Mouse (Mus musculus) ovary, postnatal 10 days (tissue): ENCODE measurements around the gene Fam131c.

Experiments used
- DNase-seq: peaks from one replicate; pipeline ENCODE4 v3.0.0; 2022; ENCODE audit warnings: low spot score

The Fam131c gene

DNA sequence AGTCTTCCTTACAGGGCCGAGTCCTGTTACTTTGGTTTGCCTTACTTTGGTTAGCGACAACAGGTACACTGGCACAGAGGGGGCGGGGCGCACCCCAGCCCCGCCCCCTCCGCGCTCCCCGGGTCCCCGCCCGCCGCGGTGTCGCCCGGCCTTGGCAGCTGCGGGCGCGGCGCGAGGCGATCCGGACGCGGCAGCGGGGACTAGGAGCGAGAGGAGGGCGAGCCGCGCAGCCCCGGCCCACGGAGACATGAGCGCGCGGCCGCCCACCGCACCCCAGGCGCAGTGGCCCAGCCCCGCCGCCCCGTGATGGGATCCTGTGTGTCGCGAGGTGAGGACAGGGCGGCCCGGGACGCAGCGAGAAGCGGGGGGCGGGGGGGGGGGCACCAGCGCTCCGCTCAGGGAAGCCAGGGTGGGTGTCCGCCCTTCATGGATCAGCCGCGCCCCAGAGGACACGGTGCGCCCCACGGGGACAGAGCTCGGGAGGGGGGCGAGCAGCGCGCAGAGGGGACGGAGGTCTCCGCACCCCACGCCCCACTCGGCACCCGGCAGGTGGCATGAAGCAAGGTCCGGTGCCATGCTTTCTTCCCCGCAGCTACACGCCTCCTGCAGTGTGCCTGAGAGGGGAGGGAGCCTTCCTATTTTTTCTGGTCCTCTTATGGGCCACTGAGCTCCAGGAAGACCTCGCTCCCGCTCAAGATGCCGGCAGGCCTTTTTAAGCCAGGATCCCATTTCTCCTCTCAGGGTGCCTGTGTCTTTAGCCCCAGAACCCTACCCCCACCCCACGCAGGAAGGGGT lies at the start of gene Fam131c:
TSS of gene Fam131c (plus strand) at position 224 of the 795 bp plus-strand sequence.
- DNase-seq, result no peak

GRCm38 (mm10) chr4:141322526-141322925 lies 45.5 kb upstream of the Fam131c start:
- DNase-seq, result no peak

DNA sequence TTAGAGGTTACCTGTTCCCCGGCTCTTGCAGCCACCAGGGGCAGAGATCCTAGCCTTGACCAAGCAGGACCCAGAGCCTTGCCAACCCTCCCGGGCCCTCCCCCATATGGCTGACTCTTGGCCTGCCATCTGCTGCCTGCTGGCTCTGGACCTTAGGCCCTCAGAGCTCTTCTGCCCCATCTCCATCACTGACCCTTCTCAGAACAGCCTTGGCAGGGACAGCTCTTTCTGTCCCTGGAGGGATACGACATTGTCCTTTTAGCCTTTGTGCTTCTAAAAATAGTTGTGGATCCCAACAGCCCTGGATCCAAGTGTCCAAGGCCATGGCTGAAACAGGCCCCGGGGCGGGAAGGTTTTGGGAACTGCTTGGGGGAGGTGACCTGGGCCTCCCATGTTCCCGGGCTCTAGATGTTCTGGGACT lies 43.2 kb upstream of the Fam131c start:
- no peak for DNase-seq

GRCm38 (mm10) chr4:141325636-141326035 lies 42.4 kb upstream of the Fam131c start:
- DNase-seq, result no peak

GRCm38 (mm10) chr4:141327075-141327474 lies 40.9 kb upstream of the Fam131c start:
- no peak for DNase-seq

DNA sequence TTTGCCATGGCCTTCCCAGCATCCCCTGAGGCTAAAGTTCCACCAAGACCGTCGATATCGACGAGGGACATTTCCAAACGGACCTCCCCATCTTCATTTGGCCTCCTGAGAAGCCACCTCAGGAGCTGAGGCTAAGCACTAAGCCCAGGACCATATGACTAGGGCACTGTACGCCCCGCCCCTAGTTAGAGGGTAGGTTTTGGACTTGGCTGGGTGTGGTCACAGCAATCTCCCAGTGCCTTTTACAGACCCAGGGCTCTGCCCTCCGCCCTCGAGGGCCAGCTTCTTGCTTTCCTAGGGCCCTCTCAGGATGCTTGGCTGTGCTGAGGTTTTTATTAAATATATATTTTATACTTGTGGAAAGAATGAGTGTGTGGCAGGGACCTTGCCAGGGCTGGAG lies 39.3 kb upstream of the Fam131c start:
- DNase-seq, result no peak

GRCm38 (mm10) chr4:141329968-141330367 lies 38.1 kb upstream of the Fam131c start:
- no peak for DNase-seq

DNA sequence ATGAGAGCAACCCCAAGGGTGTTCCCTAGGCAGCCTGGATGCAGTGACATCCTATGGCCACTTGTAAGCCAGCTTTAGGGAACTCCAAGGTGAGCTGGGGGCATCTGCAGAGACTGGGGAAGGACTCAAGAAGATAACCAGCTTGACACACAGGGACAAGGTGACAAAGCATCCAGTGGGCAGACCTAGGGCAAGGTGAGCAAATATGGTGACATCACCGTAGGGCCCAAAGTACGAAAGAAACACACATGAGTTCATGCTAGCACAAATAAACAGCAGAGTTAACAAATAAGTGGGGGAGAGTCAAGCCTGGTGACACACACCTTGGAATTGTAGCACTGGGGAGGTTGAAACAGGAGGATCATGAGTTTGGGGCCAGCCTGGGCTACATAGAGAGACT lies 36.6 kb upstream of the Fam131c start:
- DNase-seq, result no peak

GRCm38 (mm10) chr4:141332258-141332657 lies 35.8 kb upstream of the Fam131c start:
- DNase-seq, result no peak

DNA sequence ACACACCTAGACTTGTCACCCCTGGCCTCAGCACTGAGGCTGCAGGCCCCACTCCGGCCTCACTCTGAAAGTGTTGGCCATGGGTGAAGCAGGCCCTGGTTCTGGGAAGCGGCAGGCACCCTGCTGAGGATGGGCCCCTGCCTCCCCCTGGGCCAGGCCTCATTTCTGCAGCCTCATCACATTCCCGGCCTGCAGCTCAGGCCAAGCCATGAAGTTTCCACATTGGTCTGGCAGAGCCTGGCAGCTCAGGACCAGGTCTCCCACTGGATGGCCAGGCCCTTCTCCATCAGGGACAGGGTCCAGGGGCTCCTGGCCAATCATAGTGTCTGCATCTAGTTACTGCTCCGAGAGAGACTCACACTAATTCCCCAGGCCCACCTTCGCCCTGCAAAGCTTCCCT lies 33.3 kb upstream of the Fam131c start:
- DNase-seq, result no peak

GRCm38 (mm10) chr4:141335263-141335796 lies 32.7 kb upstream of the Fam131c start:
- DNase-seq, result no peak

DNA sequence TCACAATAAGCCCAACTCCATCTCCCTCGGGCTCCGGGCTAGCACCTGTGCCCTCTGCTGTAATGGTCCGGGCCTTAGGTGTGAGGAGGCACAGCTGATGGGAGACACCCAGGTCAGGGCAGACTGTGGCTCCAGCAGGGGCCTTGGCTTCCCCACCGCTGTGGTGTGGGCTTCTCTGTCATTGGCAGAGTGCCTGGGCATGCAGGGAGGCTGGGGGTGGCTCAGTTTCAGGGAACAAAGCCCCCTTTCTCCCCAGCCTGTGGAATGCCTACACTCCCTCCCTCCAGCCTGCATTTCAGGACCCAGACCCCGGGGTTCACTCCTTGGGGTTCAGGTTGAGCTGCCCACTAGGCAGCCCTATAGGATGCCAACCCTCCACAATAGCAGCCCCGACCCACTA lies 31.8 kb upstream of the Fam131c start:
- DNase-seq, result no peak

- DNase-seq, result no peak
Measured at GRCm38 (mm10) chr4:141337986-141338385, 30.0 kb upstream of the Fam131c start.

GRCm38 (mm10) chr4:141338853-141339252 lies 29.2 kb upstream of the Fam131c start:
- no peak for DNase-seq

GRCm38 (mm10) chr4:141341477-141341876 lies 26.5 kb upstream of the Fam131c start:
- DNase-seq, result no peak

GRCm38 (mm10) chr4:141343515-141343914 lies 24.5 kb upstream of the Fam131c start:
- no peak for DNase-seq

DNA sequence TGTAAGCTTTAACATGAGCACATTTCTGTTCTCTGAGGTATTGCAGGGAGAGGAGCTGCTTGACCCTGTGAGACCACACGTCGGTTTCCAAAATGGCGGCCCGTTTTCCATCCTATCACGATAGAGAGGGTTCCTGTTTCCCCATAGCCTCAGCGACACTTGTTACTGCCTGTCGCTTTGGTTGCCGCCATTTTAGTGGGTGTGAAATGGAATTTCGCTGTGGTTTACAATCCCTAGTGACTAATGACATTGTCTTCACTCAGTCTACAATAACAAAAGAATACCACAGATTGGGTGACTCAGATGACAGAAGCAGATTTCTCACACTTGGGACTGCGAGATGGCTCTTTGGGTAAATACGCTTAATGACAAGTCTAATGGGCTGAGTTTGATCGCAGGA lies 22.8 kb upstream of the Fam131c start:
- no peak for DNase-seq

GRCm38 (mm10) chr4:141347365-141347797 lies 20.6 kb upstream of the Fam131c start:
- no peak for DNase-seq

DNA sequence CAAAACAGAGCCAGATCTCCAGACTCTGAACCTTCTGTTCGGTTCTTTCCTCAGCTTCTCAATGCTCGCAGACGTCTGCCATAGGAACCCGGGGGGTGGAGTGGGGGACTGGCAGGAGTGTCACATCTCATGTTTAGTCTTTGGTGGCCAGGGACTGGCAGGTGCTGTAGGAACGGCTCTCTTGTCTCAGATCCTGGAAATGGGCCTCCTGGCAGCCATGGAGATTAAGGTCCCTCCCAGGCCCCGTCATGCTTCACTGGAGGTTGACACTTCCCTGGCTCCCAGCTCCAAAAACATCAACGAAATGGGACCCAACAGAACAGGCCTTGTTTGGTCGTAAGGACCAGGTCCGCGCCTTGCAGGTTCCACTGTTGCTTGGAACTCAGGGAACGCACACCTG lies 19.4 kb upstream of the Fam131c start:
- no peak for DNase-seq

- no peak for DNase-seq
Measured at GRCm38 (mm10) chr4:141350015-141350414, 18.0 kb upstream of the Fam131c start.

GRCm38 (mm10) chr4:141351972-141352371 lies 16.0 kb upstream of the Fam131c start:
- DNase-seq, result no peak

GRCm38 (mm10) chr4:141352986-141353385 lies 15.0 kb upstream of the Fam131c start:
- DNase-seq, result no peak

DNA sequence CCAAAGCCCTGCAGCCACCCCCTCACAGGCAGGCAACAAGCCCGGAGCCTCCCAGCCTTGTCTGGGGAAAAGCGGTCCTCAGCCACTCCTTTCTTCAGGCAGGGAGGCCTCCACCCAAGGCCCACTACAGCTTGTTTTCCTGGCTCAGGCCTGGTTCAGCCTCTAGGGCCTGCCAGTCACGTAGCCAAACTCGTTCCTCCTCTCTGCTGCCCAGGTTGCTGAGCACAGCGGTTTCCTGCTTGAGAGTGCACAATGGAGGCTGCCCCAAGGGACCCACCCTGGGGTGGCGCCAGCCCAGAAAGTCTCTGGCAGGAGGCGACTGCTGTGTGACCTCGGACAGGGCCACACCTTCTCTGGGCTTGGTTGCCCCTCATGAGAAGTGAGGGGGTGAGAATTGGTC lies 14.2 kb upstream of the Fam131c start:
- DNase-seq, result no peak

- no peak for DNase-seq
Measured at GRCm38 (mm10) chr4:141357811-141358210, 10.2 kb upstream of the Fam131c start.
